Mouse (Mus musculus) neural tube, embryonic 11.5 days (tissue): ENCODE results near the gene Tmem41a. TPM values are rescaled to one million over a fixed set of nuclear protein-coding genes. Genes with fewer than 3 reads are reported as not detected.
"Not testable (repeated sequence)": the region's sequence is repeated elsewhere in the genome, so short reads cannot be mapped to it uniquely, and the experiment has no call there.

Experiments used
- ATAC-seq: fragments of 200-750 bp; cut with Nextera tagmentation; 2 replicates; pipeline ENCODE4 v1.8.0; 2017; ENCODE audit warnings: moderate number of reproducible peaks, mild to moderate bottlenecking, moderate TSS enrichment, moderate library complexity; ENCODE audit not compliant: insufficient read depth, low FRiP score, low TSS enrichment
- DNase-seq: peaks from one replicate; pipeline ENCODE4 v3.0.0-alpha.2; 2015; ENCODE audit warnings: low spot score
- H3K27ac ChIP-seq: fragments of 300-500 bp; sonication (generic); 2 replicates; pipeline ENCODE4 v1.5.1; 2014; ENCODE audit warnings: low read depth, mild to moderate bottlenecking, low read length
- H3K27me3 ChIP-seq: fragments of 300-500 bp; sonication (generic); 2 replicates; pipeline ENCODE4 v1.6.1; 2014; ENCODE audit warnings: mild to moderate bottlenecking, low read length, mixed read lengths; ENCODE audit not compliant: control insufficient read depth, insufficient read depth
- H3K36me3 ChIP-seq: fragments of 300-500 bp; sonication (generic); 2 replicates; pipeline ENCODE4 v1.6.1; 2014; ENCODE audit warnings: mild to moderate bottlenecking, low read length, moderate library complexity, mixed read lengths; ENCODE audit not compliant: control insufficient read depth, insufficient read depth
- H3K4me1 ChIP-seq: fragments of 300-500 bp; sonication (generic); 2 replicates; pipeline ENCODE4 v1.6.1; 2014; ENCODE audit warnings: low read length, mixed read lengths; ENCODE audit not compliant: control insufficient read depth, insufficient read depth
- H3K4me2 ChIP-seq: fragments of 300-500 bp; sonication (generic); 2 replicates; pipeline ENCODE4 v1.6.1; 2014; ENCODE audit warnings: low read depth, mild to moderate bottlenecking, moderate library complexity
- H3K4me3 ChIP-seq: fragments of 300-500 bp; sonication (generic); 2 replicates; pipeline ENCODE4 v1.5.1; 2014; ENCODE audit warnings: low read depth, low read length
- H3K9ac ChIP-seq: fragments of 300-500 bp; sonication (generic); 2 replicates; pipeline ENCODE4 v1.6.1; 2014; ENCODE audit warnings: mild to moderate bottlenecking, low read length
- H3K9me3 ChIP-seq: fragments of 300-500 bp; sonication (generic); 2 replicates; pipeline ENCODE4 v1.6.1; 2016; ENCODE audit warnings: low read length; ENCODE audit not compliant: control insufficient read depth
- WGBS: fragments of 180-500 bp; shearing (Covaris S2); extraction: QIAGEN DNeasy Blood & Tissue Kit; methylation state at CpG from one replicate; pipeline ENCODE4 v1.1.7; 2014; 5-methylcytosine and 5-hydroxymethylcytosine counted together
- polyA plus RNA-seq: library from polyadenylated mRNA; unstranded; fragments of >200 nt; fragmentation: Nextera tagmentation; extraction: Ambion mirVana; gene quantifications from 2 replicates; pipeline ENCODE4 v1.2.1, GENCODE M21; 2014

The Tmem41a gene
- 52.0 and 55.7 TPM in 2 replicates for polyA plus RNA-seq

DNA sequence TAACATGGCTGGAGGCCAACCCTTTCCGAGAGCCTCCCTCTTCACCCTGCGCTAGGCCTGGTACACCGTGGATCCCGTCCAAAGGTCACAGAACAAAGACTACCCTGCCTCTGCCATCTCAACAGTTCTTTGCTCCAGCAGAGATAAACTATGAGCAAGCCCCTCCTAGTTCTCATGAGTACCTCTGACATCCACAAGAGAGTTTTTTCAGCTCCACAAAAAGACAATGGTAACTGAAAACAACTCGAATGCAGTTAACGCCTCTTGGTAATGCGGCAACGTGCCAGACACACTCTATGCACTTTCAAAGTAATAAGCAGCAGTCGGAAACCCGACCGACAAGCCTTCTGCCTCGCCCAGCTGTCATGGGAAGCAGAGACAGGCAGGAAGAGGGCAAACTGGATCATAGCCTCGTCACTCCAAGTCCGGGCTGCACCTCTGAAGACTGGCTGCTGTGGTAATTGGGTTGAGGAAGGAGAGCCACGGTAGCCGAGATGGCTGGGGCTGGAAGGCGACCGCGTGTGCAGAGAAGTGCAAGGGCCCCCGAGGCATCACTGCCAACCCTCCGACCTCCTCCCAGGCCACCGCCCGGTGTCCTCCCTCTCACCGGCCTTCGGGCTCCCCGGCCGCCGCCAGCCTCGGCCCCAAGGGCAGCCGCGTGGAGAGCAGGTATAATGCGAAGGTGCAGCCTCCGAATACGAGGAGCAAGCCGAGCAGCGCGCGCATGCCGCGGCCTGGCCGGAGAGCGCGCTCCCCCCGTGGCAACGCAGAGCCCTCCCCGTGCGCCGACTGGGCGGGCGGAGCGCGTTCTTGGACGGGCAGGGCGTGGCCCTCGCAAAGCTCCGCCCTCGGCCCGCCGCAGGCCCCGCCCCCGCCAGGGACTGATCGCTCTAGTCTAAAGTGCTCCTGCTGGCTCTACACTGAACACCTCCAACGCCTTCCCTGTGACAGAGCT is at the start of gene Tmem41a:
Gene Tmem41a, minus strand, starts transcription at position 792 of the 955 bp plus-strand sequence.
- no peak within 1 kb of the TSS for H3K27ac ChIP-seq
- H3K27me3 ChIP-seq = no peaks in the 10 kb centered on the region

DNA sequence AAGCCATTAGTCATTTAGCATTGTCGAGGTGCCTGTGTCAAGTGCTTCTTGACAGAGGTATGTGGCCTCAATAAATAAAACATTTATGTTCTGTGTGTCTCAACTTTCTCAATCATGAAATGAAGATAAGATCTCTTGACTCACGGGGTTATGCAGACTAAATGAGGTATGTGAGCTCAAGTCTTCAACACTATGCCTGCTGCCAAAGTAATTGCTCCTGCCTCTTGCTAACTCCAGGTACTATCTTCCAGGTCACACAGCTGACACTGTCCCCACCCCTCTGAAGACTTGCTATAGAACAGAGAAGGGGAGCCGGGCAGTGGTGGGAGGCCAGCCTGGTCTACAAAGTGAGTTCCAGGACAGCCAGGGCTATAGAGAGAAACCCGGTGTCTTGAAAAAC is 49.0 kb upstream of the Tmem41a start:
- H3K27me3 ChIP-seq = no peaks in the 10 kb centered on the region
- H3K9ac ChIP-seq = no peak overlapping the region
- H3K36me3 ChIP-seq = no peaks in the 10 kb centered on the region
- ATAC-seq (no peak), DNase-seq (no peak)
- no peak overlapping the region for H3K27ac ChIP-seq
- H3K4me1 ChIP-seq = no peaks in the 10 kb centered on the region
- no peak overlapping the region for H3K4me2 ChIP-seq
- no peak overlapping the region for H3K4me3 ChIP-seq
- WGBS = 58% methylated on average over 4 of the region's 4 CpGs
- H3K9me3 ChIP-seq = no peaks in the 10 kb centered on the region

More for the DNA sequence above, at the start of gene Tmem41a:
- 0 out of 2 replicates have a peak, but pooled peaks cover 2% of the 10 kb centered on the region for H3K4me1 ChIP-seq
- ATAC-seq (peak; percentile 95), DNase-seq (peak; percentile 92)
- no peaks in the 10 kb centered on the region for H3K36me3 ChIP-seq
- peak within 1 kb of the TSS; percentile 80 for H3K9ac ChIP-seq
- no peaks in the 10 kb centered on the region for H3K9me3 ChIP-seq
- WGBS = 2% methylated on average over 63 of the region's 63 CpGs
- peak within 1 kb of the TSS; percentile 65 for H3K4me3 ChIP-seq
- peak within 1 kb of the TSS; percentile 86 for H3K4me2 ChIP-seq

DNA sequence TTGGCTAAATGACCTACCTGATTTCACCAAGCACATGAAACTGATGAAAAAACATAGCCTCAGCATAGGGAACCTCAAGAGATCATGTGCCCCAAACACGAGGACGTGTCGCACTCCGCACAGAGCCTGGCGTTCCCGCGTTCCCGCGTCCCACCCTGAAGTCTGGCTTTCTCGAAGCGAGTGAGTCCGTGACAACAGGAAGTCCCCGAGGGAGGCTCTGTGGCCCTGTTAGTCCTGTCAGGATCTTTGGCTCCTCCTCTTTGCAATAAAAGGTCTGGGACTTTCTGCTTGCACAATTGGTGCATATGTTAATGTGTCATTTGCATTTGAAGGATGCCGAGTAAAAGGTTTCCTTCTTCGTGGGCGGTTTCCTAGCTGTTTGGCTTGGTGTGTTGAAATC is 48.0 kb upstream of the Tmem41a start, which contains the start of gene Liph:
Gene Liph, minus strand, starts transcription at position 360 of the 400 bp plus-strand sequence.
- Histone ChIP-seq H3K9ac (no peak within 1 kb of the TSS), H3K4me2 (peak within 1 kb of the TSS; percentile 42; the same call in 1 of the 2 replicates), H3K4me1 (no peaks in the 10 kb centered on the region), H3K27me3 (no peaks in the 10 kb centered on the region), H3K4me3 (no peak within 1 kb of the TSS), H3K27ac (no peak within 1 kb of the TSS), H3K36me3 (no peaks in the 10 kb centered on the region), H3K9me3 (no peaks in the 10 kb centered on the region)
- no peak for ATAC-seq
- DNase-seq = peak; percentile 43
- 5% methylated on average over 16 of the region's 16 CpGs for WGBS

DNA sequence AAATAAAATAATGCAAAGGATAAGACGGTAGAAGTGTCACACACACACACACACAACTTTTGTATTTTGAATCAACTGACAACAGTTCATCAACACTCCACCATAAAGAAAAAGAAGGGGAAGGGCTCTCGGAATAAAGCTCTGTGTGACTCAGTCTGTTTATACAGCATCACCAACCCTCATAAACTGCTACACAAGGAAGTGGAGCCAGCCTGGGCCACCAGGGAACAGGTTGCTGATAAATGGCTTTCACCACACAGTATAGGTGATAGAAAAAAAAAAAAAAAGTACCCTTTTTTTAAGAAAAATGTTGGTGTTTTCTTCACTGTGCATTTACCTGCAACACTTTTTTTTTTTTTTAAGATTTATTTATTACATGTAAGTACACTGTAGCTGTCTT is 44.4 kb upstream of the Tmem41a start:
- no peak for DNase-seq
- WGBS = 89% methylated on average over 2 of the region's 2 CpGs
- H3K4me2 ChIP-seq = no peak overlapping the region
- no peak for ATAC-seq
- no peaks in the 10 kb centered on the region for H3K27me3 ChIP-seq
- H3K4me3 ChIP-seq = no peak overlapping the region
- H3K27ac ChIP-seq = no peak overlapping the region
- H3K9me3 ChIP-seq = no peaks in the 10 kb centered on the region
- no peaks in the 10 kb centered on the region for H3K4me1 ChIP-seq
- no peaks in the 10 kb centered on the region for H3K36me3 ChIP-seq
- no peak overlapping the region for H3K9ac ChIP-seq

DNA sequence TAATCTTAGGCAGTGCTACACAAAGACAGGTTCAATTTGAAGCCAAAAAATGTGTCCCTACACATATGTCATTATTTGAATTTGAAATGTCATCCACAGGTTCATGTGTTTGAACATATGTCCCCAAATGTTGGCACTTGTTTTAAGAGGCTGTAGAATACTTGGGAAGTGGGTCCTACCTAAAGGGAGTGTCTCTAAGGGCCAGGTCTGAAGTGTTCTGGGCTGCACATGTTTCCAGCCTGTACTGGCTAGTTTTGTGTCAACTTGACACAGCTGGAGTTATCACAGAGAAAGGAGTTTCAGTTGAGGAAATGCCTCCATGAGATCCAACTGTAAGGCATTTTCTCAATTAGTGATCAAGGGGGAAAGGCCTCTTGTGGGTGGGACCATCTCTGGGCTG is 43.5 kb upstream of the Tmem41a start:
- H3K4me2 ChIP-seq, DNase-seq, H3K9me3 ChIP-seq, ATAC-seq, H3K4me3 ChIP-seq, H3K36me3 ChIP-seq, H3K9ac ChIP-seq, H3K4me1 ChIP-seq, H3K27me3 ChIP-seq, H3K27ac ChIP-seq: not testable (repeated sequence)

DNA sequence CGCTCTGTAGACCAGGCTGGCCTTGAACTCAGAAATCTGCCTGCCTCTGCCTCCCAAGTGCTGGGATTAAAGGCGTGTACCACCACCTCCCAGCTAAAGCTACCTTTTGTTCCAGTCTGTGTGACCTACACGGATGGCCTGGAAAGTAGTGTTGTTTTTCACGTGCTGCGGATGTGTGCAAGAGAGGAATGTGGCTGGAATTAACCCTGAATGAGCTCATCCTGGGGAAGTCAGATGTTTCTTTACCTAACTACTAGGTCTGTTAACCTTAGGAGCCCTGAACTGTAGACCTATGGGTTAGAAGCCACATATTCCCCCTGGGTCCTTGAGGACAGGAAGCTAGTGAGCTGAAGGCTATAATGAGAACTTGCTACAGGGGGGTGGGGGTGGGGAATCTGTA is 40.6 kb upstream of the Tmem41a start:
- Histone ChIP-seq H3K4me2 (no peak overlapping the region), H3K4me3 (no peak overlapping the region), H3K9me3 (no peaks in the 10 kb centered on the region), H3K27ac (no peak overlapping the region), H3K9ac (no peak overlapping the region), H3K4me1 (no peaks in the 10 kb centered on the region), H3K27me3 (no peaks in the 10 kb centered on the region), H3K36me3 (no peaks in the 10 kb centered on the region)
- WGBS = 69% methylated on average over 5 of the region's 5 CpGs
- ATAC-seq (no peak), DNase-seq (no peak)

DNA sequence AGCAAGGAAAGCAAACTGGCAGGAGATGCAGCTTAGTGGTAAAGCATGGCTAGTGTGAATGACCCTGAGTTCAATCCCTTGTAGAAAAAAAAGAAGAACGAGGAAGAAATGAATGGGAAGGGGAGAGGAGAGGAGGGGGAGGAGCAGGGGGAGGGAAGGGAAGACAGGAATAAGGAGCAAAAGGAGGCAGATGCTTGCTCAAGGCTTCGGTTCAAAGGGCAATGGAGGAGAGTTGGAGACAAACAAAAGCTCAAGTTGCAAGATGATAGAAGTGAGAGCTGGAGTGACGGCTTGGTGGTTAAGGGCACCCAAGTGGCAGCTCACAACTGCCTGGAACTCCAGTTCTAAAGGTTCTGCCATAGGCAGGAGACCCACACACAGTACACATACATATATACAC is 38.8 kb upstream of the Tmem41a start:
- Histone ChIP-seq H3K9ac (no peak overlapping the region), H3K9me3 (no peaks in the 10 kb centered on the region), H3K4me1 (no peaks in the 10 kb centered on the region), H3K4me3 (no peak overlapping the region), H3K36me3 (no peaks in the 10 kb centered on the region), H3K27me3 (no peaks in the 10 kb centered on the region), H3K4me2 (no peak overlapping the region), H3K27ac (no peak overlapping the region)
- DNase-seq = no peak
- no peak for ATAC-seq
- WGBS = 46% methylated on average over 3 of the region's 3 CpGs

DNA sequence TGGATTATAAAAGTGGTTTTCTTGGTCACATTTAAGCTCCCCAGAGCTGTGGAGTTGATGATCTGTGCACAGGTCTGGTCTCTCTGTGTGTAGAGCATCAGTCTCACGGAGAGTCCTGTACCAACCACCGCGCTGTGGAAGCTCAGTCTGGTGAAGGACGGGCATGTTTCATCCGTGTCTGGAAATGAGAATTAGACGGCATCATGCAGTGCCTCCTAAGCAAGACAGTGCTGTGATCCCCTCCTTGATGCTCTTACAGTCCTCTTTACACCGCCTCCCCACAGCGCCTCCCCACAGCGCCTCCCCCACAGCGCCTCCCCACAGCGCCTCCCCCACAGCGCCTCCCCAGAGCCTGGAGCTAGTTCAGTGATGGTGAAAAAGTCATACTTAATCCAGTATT is 36.7 kb upstream of the Tmem41a start:
- no peaks in the 10 kb centered on the region for H3K4me1 ChIP-seq
- H3K9ac ChIP-seq = no peak overlapping the region
- 92% methylated on average over 12 of the region's 12 CpGs for WGBS
- no peak for ATAC-seq
- no peak for DNase-seq
- no peaks in the 10 kb centered on the region for H3K9me3 ChIP-seq
- H3K4me2 ChIP-seq = no peak overlapping the region
- no peaks in the 10 kb centered on the region for H3K36me3 ChIP-seq
- no peaks in the 10 kb centered on the region for H3K27me3 ChIP-seq
- H3K27ac ChIP-seq = no peak overlapping the region
- H3K4me3 ChIP-seq = no peak overlapping the region

DNA sequence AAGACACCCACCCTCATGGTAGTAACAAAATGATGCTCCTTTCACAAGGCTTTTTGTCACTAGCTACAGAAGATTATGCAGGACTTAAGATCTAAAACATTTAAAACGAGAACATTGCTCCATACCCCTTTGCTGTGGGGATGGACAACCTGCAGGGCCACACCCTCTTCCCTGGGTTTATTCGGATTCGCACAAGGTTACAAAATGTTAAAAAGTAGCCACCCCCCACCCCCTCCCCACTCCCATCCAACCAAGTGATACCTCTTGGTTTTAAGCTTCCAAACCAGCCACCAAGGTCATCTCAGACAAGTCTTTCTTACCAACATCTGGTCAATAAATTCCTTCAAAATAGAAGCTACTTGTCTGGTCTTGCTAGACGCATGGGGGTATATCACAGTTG is 36.2 kb upstream of the Tmem41a start:
- Histone ChIP-seq H3K27ac (no peak overlapping the region), H3K27me3 (no peaks in the 10 kb centered on the region), H3K36me3 (no peaks in the 10 kb centered on the region), H3K9ac (no peak overlapping the region), H3K9me3 (no peaks in the 10 kb centered on the region), H3K4me3 (no peak overlapping the region), H3K4me1 (no peaks in the 10 kb centered on the region), H3K4me2 (no peak overlapping the region)
- ATAC-seq (no peak), DNase-seq (no peak)
- 93% methylated on average over 4 of the region's 4 CpGs for WGBS
